Mouse (Mus musculus) CH12.LX (cell line): Measurements from ENCODE around the gene Srsf10. TPM values are rescaled to one million over a fixed set of nuclear protein-coding genes. Genes with fewer than 3 reads are reported as not detected.

Source experiments
- DNase-seq: peaks from one replicate; pipeline ENCODE4 v3.0.0-alpha.2; 2013; ENCODE audit errors: extremely low read depth
- H3K27ac ChIP-seq: 2 replicates; pipeline ENCODE4 v1.5.1; 2012; ENCODE audit warnings: low read depth, mild to moderate bottlenecking, control low read depth, moderate library complexity; ENCODE audit not compliant: insufficient read depth
- H3K27me3 ChIP-seq: replicated peaks from 2 replicates; pipeline ENCODE3; 2012; ENCODE audit warnings: inconsistent platforms
- H3K36me3 ChIP-seq, 2 experiments: replicated peaks in 1 of 2; 2 replicates each; pipeline versions ENCODE3 to v1.6.1; 2012; ENCODE audit warnings: inconsistent platforms in 1 of 2, low read length in 1 of 2, mild to moderate bottlenecking in 1 of 2, mixed read lengths in 1 of 2, moderate library complexity in 1 of 2; ENCODE audit not compliant: control insufficient read depth in 1 of 2, insufficient read depth in 1 of 2
- H3K4me1 ChIP-seq, 2 experiments: 2 replicates each; pipeline ENCODE4 v1.6.1; 2012; ENCODE audit warnings: inconsistent platforms in 1 of 2, moderate library complexity in 1 of 2; ENCODE audit not compliant: insufficient read depth in 2 of 2, control insufficient read depth in 1 of 2
- H3K4me2 ChIP-seq: 2 replicates; pipeline ENCODE4 v1.6.1; 2012; ENCODE audit warnings: low read depth, mild to moderate bottlenecking, control low read depth; ENCODE audit not compliant: poor library complexity, insufficient read depth, severe bottlenecking
- H3K4me3 ChIP-seq, 3 experiments: fragments of 150-350 bp in 1 of 3; sonication (generic) in 1 of 3; replicated peaks in 1 of 3; 2 replicates each; pipeline versions ENCODE3 to v1.5.1; 2011 to 2012; ENCODE audit warnings: low read depth in 2 of 3, low read length in 2 of 3, mild to moderate bottlenecking in 2 of 3, moderate library complexity in 2 of 3, control low read depth in 1 of 3, improper control_type of control experiment in 1 of 3, inconsistent platforms in 1 of 3, mixed read lengths in 1 of 3; ENCODE audit not compliant: poor library complexity in 1 of 3
- H3K79me2 ChIP-seq: replicated peaks from 2 replicates; pipeline ENCODE4 v1.6.1; 2012; ENCODE audit warnings: mild to moderate bottlenecking, moderate library complexity; ENCODE audit not compliant: control insufficient read depth, poor library complexity, insufficient read depth, severe bottlenecking; ENCODE audit errors: extremely low read depth
- H3K9ac ChIP-seq: 2 replicates; pipeline ENCODE4 v1.6.1; 2012; ENCODE audit warnings: low read depth, mild to moderate bottlenecking, control low read depth, moderate library complexity; ENCODE audit not compliant: insufficient read depth
- H3K9me3 ChIP-seq: replicated peaks from 2 replicates; pipeline ENCODE3; 2012; ENCODE audit warnings: low read length, inconsistent platforms, mixed read lengths
- CHD1 ChIP-seq: IDR thresholded peaks from 2 replicates; pipeline ENCODE4 v1.6.1; 2012; ENCODE audit warnings: low read depth, low read length, improper control_type of control experiment, inconsistent platforms
- CHD2 ChIP-seq: IDR thresholded peaks from 2 replicates; pipeline ENCODE4 v1.6.1; 2011; ENCODE audit warnings: low read length, improper control_type of control experiment
- CTCF ChIP-seq, 2 experiments: IDR thresholded peaks in 1 of 2; conservative IDR thresholded peaks in 1 of 2; 2 replicates each; pipeline ENCODE4 v1.5.1; 2011 to 2012; ENCODE audit warnings: low read depth in 2 of 2, low read length in 2 of 2, improper control_type of control experiment in 1 of 2, inconsistent platforms in 1 of 2, mild to moderate bottlenecking in 1 of 2, moderate library complexity in 1 of 2
- E2F4 ChIP-seq: IDR thresholded peaks from 2 replicates; pipeline ENCODE4 v1.6.1; 2011; ENCODE audit warnings: low read depth, low read length, improper control_type of control experiment; ENCODE audit not compliant: insufficient replicate concordance
- ELF1 ChIP-seq: IDR thresholded peaks from 2 replicates; pipeline ENCODE4 v1.6.1; 2014; ENCODE audit warnings: low read depth, mild to moderate bottlenecking, inconsistent platforms, low read length, improper control_type of control experiment
- GABPA ChIP-seq: IDR thresholded peaks from 2 replicates; pipeline ENCODE4 v1.6.1; 2012; ENCODE audit warnings: low read depth, low read length, improper control_type of control experiment, inconsistent platforms; ENCODE audit not compliant: insufficient replicate concordance
- HCFC1 ChIP-seq: IDR thresholded peaks from 2 replicates; pipeline ENCODE4 v1.6.1; 2012; ENCODE audit warnings: low read depth, mild to moderate bottlenecking, inconsistent platforms, low read length, improper control_type of control experiment
- IRF4 ChIP-seq: IDR thresholded peaks from 2 replicates; pipeline ENCODE4 v1.6.1; 2014; ENCODE audit warnings: low read depth, mild to moderate bottlenecking, inconsistent platforms, low read length, improper control_type of control experiment
- JUN ChIP-seq: IDR thresholded peaks from 2 replicates; pipeline ENCODE4 v1.6.1; 2011; ENCODE audit warnings: low read depth, mild to moderate bottlenecking, low read length, improper control_type of control experiment, moderate library complexity; ENCODE audit not compliant: insufficient read depth
- MAX ChIP-seq: IDR thresholded peaks from 2 replicates; pipeline ENCODE4 v1.6.1; 2011; ENCODE audit warnings: low read length, improper control_type of control experiment
- MAZ ChIP-seq: IDR thresholded peaks from 2 replicates; pipeline ENCODE4 v1.6.1; 2012; ENCODE audit warnings: low read depth, mild to moderate bottlenecking, inconsistent platforms, low read length, improper control_type of control experiment, moderate library complexity
- MEF2A ChIP-seq: IDR thresholded peaks from 2 replicates; pipeline ENCODE4 v1.6.1; 2014; ENCODE audit warnings: low read depth, mild to moderate bottlenecking, inconsistent platforms, low read length, improper control_type of control experiment, borderline replicate concordance
- NELFE ChIP-seq: IDR thresholded peaks from 2 replicates; pipeline ENCODE4 v1.6.1; 2011; ENCODE audit warnings: low read depth, low read length, improper control_type of control experiment
- NRF1 ChIP-seq: IDR thresholded peaks from 2 replicates; pipeline ENCODE4 v1.6.1; 2014; ENCODE audit warnings: low read depth, mild to moderate bottlenecking, inconsistent platforms, low read length, improper control_type of control experiment, moderate library complexity
- PAX5 ChIP-seq: IDR thresholded peaks from 2 replicates; pipeline ENCODE4 v1.6.1; 2012; ENCODE audit warnings: low read length, inconsistent platforms, mixed read lengths
- RAD21 ChIP-seq: IDR thresholded peaks from 2 replicates; pipeline ENCODE4 v1.6.1; 2011; ENCODE audit warnings: low read depth, mild to moderate bottlenecking, low read length, improper control_type of control experiment, moderate library complexity
- TBP ChIP-seq: conservative IDR thresholded peaks from 2 replicates; pipeline ENCODE4 v1.6.1; 2011; ENCODE audit warnings: low read depth, low read length, improper control_type of control experiment
- UBTF ChIP-seq: IDR thresholded peaks from 2 replicates; pipeline ENCODE4 v1.6.1; 2012; ENCODE audit warnings: low read depth, mild to moderate bottlenecking, inconsistent platforms, low read length, improper control_type of control experiment, moderate library complexity
- USF2 ChIP-seq: conservative IDR thresholded peaks from 2 replicates; pipeline ENCODE4 v1.6.1; 2011; ENCODE audit warnings: low read depth, low read length, improper control_type of control experiment
- ZC3H11A ChIP-seq: IDR thresholded peaks from 2 replicates; pipeline ENCODE4 v1.6.1; 2012; ENCODE audit warnings: low read depth, mild to moderate bottlenecking, inconsistent platforms, low read length, improper control_type of control experiment
- ZMIZ1 ChIP-seq: IDR thresholded peaks from 2 replicates; pipeline ENCODE4 v1.6.1; 2012; ENCODE audit warnings: low read depth, mild to moderate bottlenecking, inconsistent platforms, low read length, improper control_type of control experiment
- dilution Hi-C: fragments of 300-500 bp; cut with MboI; formaldehyde crosslinking; loops from 2 replicates; pipeline ENCODE4 v1.14.3; 2020; ENCODE audit warnings: low sequenced_read_pairs; ENCODE audit not compliant: extremely low pct_unique_long_range_greater_than_20kb, extremely low pct_ligation_motif_present
- in situ Hi-C: fragments of 300-500 bp; cut with MboI; formaldehyde crosslinking; loops from 3 replicates; pipeline ENCODE4 v1.14.3; 2019; ENCODE audit warnings: low sequenced_read_pairs, low pct_ligation_motif_present, low pct_unique_long_range_greater_than_20kb, mixed read lengths
- polyA plus RNA-seq: library from polyadenylated mRNA; unstranded; fragments of >175 nt; gene quantifications from 2 replicates; pipeline ENCODE4 v1.2.1, GENCODE M21; 2012; ENCODE audit warnings: low read depth; ENCODE audit not compliant: insufficient read length
- total RNA-seq, 2 experiments: library from RNA; depleted of rRNA; stranded (reverse); fragments of 300-350 nt in 1 of 2; fragments of >200 nt in 1 of 2; gene quantifications; 2 replicates each; pipeline ENCODE4 v1.2.3; 2012 to 2014

Srsf10 gene
- total and polyA plus RNA-seq, 3 experiments: 85.7 to 291 (median 179) TPM

GRCm38 (mm10) chr4:135838925-135839292 lies 16.6 kb upstream of the Srsf10 start:
- dilution Hi-C loops: no loop called here
- TF ChIP-seq JUN (no peak), NELFE (no peak), MEF2A (no peak), GABPA (no peak), HCFC1 (no peak), ZC3H11A (no peak), CTCF (conservative IDR thresholded peaks at IDR 0.05 in 1 of 2, IDR thresholded peaks at IDR 0.05 in 1 of 2; ENCODE audit: low read depth in 2 of 2, low read length in 2 of 2) (no peak), NRF1 (no peak)
- TF ChIP-seq, all 38 proteins: peak for 0
- H3K36me3 ChIP-seq: no peaks in the 10 kb centered on the region
- H3K9me3 ChIP-seq: peaks cover 10% of the 10 kb centered on the region
- H3K27me3 ChIP-seq: peaks cover 13% of the 10 kb centered on the region
- H3K9ac ChIP-seq: no peak overlapping the region
- no peak for DNase-seq
- no peaks in the 10 kb centered on the region for H3K79me2 ChIP-seq
- in situ Hi-C loops: no loop called here
- H3K4me3 ChIP-seq: no peak overlapping the region
- no peak overlapping the region for H3K27ac ChIP-seq
- no peak overlapping the region for H3K4me2 ChIP-seq
- H3K4me1 ChIP-seq: no peaks in the 10 kb centered on the region

GRCm38 (mm10) chr4:135839293-135840011 lies 16.1 kb upstream of the Srsf10 start:
- Histone ChIP-seq H3K36me3 (no peaks in the 10 kb centered on the region), H3K4me1 (no peaks in the 10 kb centered on the region), H3K27me3 (peaks cover 11% of the 10 kb centered on the region), H3K9me3 (peaks cover 10% of the 10 kb centered on the region), H3K4me3 (no peak overlapping the region), H3K79me2 (no peaks in the 10 kb centered on the region), H3K4me2 (no peak overlapping the region), H3K27ac (no peak overlapping the region), H3K9ac (no peak overlapping the region)
- TF ChIP-seq CHD2 (no peak), MAX (no peak), PAX5 (no peak), CHD1 (no peak), E2F4 (no peak), ELF1 (no peak), MAZ (no peak), USF2 (no peak), RAD21 (no peak), UBTF (no peak), ZMIZ1 (no peak), TBP (no peak), IRF4 (no peak)
- in situ Hi-C loops (no loop called here), dilution Hi-C loops (no loop called here)
- no peak for DNase-seq
